Mouse (Mus musculus) 416B (cell line): ENCODE data around the gene Ap5b1.

Experiments
- DNase-seq: peaks from one replicate; pipeline ENCODE4 v3.0.0; 2011; ENCODE audit warnings: low read depth

Ap5b1 gene

GRCm38 (mm10) chr19:5567534-5568469 lies at the start of gene Ap5b1:
Gene Ap5b1 (plus strand): TSS chr19:5568025.
- DNase-seq: peak; percentile 90

GRCm38 (mm10) chr19:5518721-5519120 lies 49.1 kb upstream of the Ap5b1 start:
- DNase-seq: no peak

GRCm38 (mm10) chr19:5525204-5525603 lies 42.6 kb upstream of the Ap5b1 start:
- DNase-seq: no peak

GRCm38 (mm10) chr19:5529325-5530137 lies 38.3 kb upstream of the Ap5b1 start:
- peak; percentile 94 for DNase-seq

- DNase-seq: no peak
Observed at GRCm38 (mm10) chr19:5530138-5530524, 37.7 kb upstream of the Ap5b1 start.

GRCm38 (mm10) chr19:5532520-5532919 lies 35.3 kb upstream of the Ap5b1 start:
- DNase-seq: no peak

GRCm38 (mm10) chr19:5538786-5539185 lies 29.0 kb upstream of the Ap5b1 start:
- DNase-seq: no peak

- DNase-seq: peak; percentile 61
Observed at GRCm38 (mm10) chr19:5543362-5543761, 24.5 kb upstream of the Ap5b1 start.

- no peak for DNase-seq
Observed at GRCm38 (mm10) chr19:5544031-5544430, 23.8 kb upstream of the Ap5b1 start.

- no peak for DNase-seq
Observed at GRCm38 (mm10) chr19:5547471-5548056, 20.3 kb upstream of the Ap5b1 start.

- no peak for DNase-seq
Observed at GRCm38 (mm10) chr19:5553802-5554201, 14.0 kb upstream of the Ap5b1 start.

GRCm38 (mm10) chr19:5554212-5554611 lies 13.6 kb upstream of the Ap5b1 start:
- no peak for DNase-seq

- no peak for DNase-seq
Observed at GRCm38 (mm10) chr19:5558169-5558568, 9.7 kb upstream of the Ap5b1 start.

GRCm38 (mm10) chr19:5558770-5559169 lies 9.1 kb upstream of the Ap5b1 start:
- no peak for DNase-seq

GRCm38 (mm10) chr19:5559229-5559628 lies 8.6 kb upstream of the Ap5b1 start:
- no peak for DNase-seq

GRCm38 (mm10) chr19:5559631-5560456 lies 8.0 kb upstream of the Ap5b1 start:
- no peak for DNase-seq

GRCm38 (mm10) chr19:5560457-5561041 lies 7.3 kb upstream of the Ap5b1 start, which contains the start of gene Ovol1:
Gene Ovol1 (minus strand): TSS chr19:5560646.
- no peak for DNase-seq

GRCm38 (mm10) chr19:5561252-5561790 lies 6.5 kb upstream of the Ap5b1 start:
- DNase-seq: no peak

GRCm38 (mm10) chr19:5561886-5562285 lies 5.9 kb upstream of the Ap5b1 start:
- DNase-seq: no peak

GRCm38 (mm10) chr19:5562776-5563175 lies 5.0 kb upstream of the Ap5b1 start:
- DNase-seq: no peak

GRCm38 (mm10) chr19:5566316-5566715 lies 1.5 kb upstream of the Ap5b1 start:
- peak; percentile 33 for DNase-seq
